Mouse (Mus musculus) liver, postnatal 0 days (tissue): ENCODE data around the gene Kcmf1. TPM values are rescaled to one million over a fixed set of nuclear protein-coding genes. Genes with fewer than 3 reads are reported as not detected.

Source experiments
- ATAC-seq: fragments of 200-750 bp; cut with Nextera tagmentation; 2 replicates; pipeline ENCODE4 v1.8.0; 2017; ENCODE audit warnings: mild to moderate bottlenecking, moderate library complexity
- DNase-seq: peaks from one replicate; pipeline ENCODE4 v3.0.0-alpha.2; 2016
- H3K27ac ChIP-seq: fragments of 300-500 bp; sonication (generic); 2 replicates; pipeline ENCODE4 v1.5.1; 2014; ENCODE audit warnings: antibody characterized with exemption, moderate library complexity, mild to moderate bottlenecking, low read depth
- H3K27me3 ChIP-seq: fragments of 300-500 bp; sonication (generic); 2 replicates; pipeline ENCODE4 v1.6.1; 2014; ENCODE audit warnings: low read length, control low read depth, mixed read lengths; ENCODE audit not compliant: insufficient read depth
- H3K36me3 ChIP-seq: fragments of 300-500 bp; sonication (generic); replicated peaks from 2 replicates; pipeline ENCODE4 v1.6.1; 2014; ENCODE audit warnings: mild to moderate bottlenecking, control low read depth, low read length, moderate library complexity, mixed read lengths; ENCODE audit not compliant: insufficient read depth
- H3K4me1 ChIP-seq: fragments of 300-500 bp; sonication (generic); 2 replicates; pipeline ENCODE4 v1.6.1; 2014; ENCODE audit warnings: antibody characterized with exemption, mild to moderate bottlenecking, control low read depth; ENCODE audit not compliant: insufficient read depth
- H3K4me2 ChIP-seq: fragments of 300-500 bp; sonication (generic); 2 replicates; pipeline ENCODE4 v1.6.1; 2014; ENCODE audit warnings: low read depth, mild to moderate bottlenecking, low read length, moderate library complexity, mixed read lengths
- H3K4me3 ChIP-seq: fragments of 300-500 bp; sonication (generic); 2 replicates; pipeline ENCODE4 v1.5.1; 2014; ENCODE audit warnings: low read depth, low read length
- H3K9ac ChIP-seq: fragments of 300-500 bp; sonication (generic); replicated peaks from 2 replicates; pipeline ENCODE4 v1.6.1; 2014; ENCODE audit warnings: mild to moderate bottlenecking, moderate library complexity
- H3K9me3 ChIP-seq: fragments of 300-500 bp; sonication (generic); 2 replicates; pipeline ENCODE4 v1.6.1; 2016; ENCODE audit warnings: mild to moderate bottlenecking, control low read depth, low read length, mixed read lengths
- CTCF ChIP-seq: sonication (generic); IDR thresholded peaks from 2 replicates; pipeline ENCODE4 v1.5.1; 2016; ENCODE audit warnings: antibody characterized with exemption, low read depth
- EP300 ChIP-seq: IDR thresholded peaks from 2 replicates; pipeline ENCODE4 v1.6.1; 2016; ENCODE audit warnings: antibody characterized with exemption, low read depth, mild to moderate bottlenecking
- WGBS: fragments of 180-500 bp; shearing (Covaris S2); extraction: QIAGEN DNeasy Blood & Tissue Kit; methylation state at CpG from one replicate; pipeline ENCODE4 v1.1.7; 2014; ENCODE audit not compliant: insufficient replicate concordance; 5-methylcytosine and 5-hydroxymethylcytosine counted together
- polyA plus RNA-seq: library from polyadenylated mRNA; unstranded; fragments of >200 nt; fragmentation: Nextera tagmentation; extraction: Ambion mirVana; gene quantifications from 2 replicates; pipeline ENCODE4 v1.2.1, GENCODE M21; 2015

Kcmf1 gene
- polyA plus RNA-seq, 1 experiment from 2014 or later = 32.9 TPM

DNA sequence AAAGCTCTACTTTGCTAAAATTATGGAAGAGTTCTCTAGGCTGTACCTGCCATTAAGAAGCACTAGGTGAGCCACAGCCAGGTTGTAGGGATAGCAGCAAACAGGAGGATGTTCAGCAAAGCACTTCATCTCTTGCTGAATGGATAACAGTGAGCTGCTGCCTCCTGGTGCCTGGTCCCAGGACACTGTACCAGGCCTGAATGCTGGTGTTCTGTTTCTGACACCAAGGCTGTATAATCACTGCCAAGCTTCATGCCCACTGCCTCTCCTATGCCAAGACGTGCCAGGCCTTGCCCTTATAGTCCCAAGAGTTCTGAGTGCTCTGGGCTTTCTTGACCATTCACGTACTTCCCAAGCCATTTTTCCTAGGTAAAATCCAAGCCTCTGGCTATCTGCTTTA lies 8.5 kb downstream of the Kcmf1 start:
- TF ChIP-seq CTCF = 0 out of 2 replicates have a peak, but pooled peaks have one; percentile 22
- TF ChIP-seq EP300 = no peak
- ATAC-seq (no peak), DNase-seq (no peak)
- Histone ChIP-seq H3K27ac (no peak overlapping the region), H3K9ac (no peak overlapping the region), H3K27me3 (no peaks in the 10 kb centered on the region), H3K4me3 (no peak overlapping the region), H3K4me1 (peaks cover 19% of the 10 kb centered on the region), H3K9me3 (no peaks in the 10 kb centered on the region), H3K4me2 (no peak overlapping the region), H3K36me3 (0 out of 2 replicates have a peak, but pooled peaks cover 8% of the 10 kb centered on the region)
- 86% methylated on average over 2 of the region's 2 CpGs for WGBS

DNA sequence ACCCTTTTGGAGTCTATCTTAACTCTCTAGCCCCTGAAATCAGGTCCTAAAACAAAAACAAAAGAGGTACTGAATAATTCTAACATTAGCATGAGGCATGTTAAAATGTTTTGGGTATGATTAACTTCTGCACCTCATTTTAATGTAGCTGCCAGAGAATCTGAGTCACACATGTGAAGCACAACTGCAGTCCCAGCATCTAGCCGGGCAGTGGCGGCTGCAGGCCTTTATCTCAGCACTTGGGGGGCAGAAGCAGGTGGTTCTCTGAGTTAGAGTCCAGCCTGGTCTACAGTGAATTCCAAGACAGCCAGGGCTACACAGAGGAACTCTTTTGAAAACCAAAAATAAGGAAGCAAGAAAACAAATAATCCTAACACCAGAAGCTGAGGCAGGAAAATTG lies 11.1 kb downstream of the Kcmf1 start:
- Histone ChIP-seq H3K4me2 (no peak overlapping the region), H3K4me3 (no peak overlapping the region), H3K4me1 (peaks cover 15% of the 10 kb centered on the region), H3K27ac (no peak overlapping the region), H3K9me3 (no peaks in the 10 kb centered on the region), H3K27me3 (no peaks in the 10 kb centered on the region), H3K36me3 (0 out of 2 replicates have a peak, but pooled peaks cover 4% of the 10 kb centered on the region), H3K9ac (no peak overlapping the region)
- TF ChIP-seq EP300 (no peak), CTCF (no peak)
- DNase-seq (no peak), ATAC-seq (no peak)
- 79% methylated on average over 2 of the region's 2 CpGs for WGBS

DNA sequence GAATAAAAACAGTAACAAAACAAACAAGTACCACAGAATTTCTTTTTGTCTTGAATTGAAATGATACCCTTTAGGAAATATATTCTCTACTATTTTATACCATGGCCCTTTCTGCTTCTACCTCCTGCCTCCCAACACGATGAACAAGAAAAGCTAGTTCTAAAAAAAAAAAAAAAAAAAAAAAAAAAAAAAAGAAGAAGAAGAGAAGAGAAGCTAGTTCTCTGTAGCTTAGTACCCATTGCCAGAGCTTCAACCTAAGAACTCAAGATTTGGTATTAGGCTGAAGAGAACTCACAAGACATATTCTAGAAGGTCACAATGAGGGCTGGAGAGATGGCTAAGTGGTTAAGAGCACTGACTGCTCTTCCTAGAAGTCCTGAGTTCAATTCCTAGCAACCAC lies 14.5 kb downstream of the Kcmf1 start:
- H3K9me3 ChIP-seq = no peaks in the 10 kb centered on the region
- H3K4me3 ChIP-seq = no peak overlapping the region
- 54% methylated on average over 1 of the region's 1 CpGs for WGBS
- H3K4me1 ChIP-seq = peaks cover 39% of the 10 kb centered on the region
- no peaks in the 10 kb centered on the region for H3K27me3 ChIP-seq
- H3K4me2 ChIP-seq = no peak overlapping the region
- DNase-seq (no peak), ATAC-seq (no peak)
- TF ChIP-seq CTCF = no peak
- no peak for TF ChIP-seq EP300
- no peak overlapping the region for H3K27ac ChIP-seq
- no peak overlapping the region for H3K9ac ChIP-seq
- H3K36me3 ChIP-seq = 0 out of 2 replicates have a peak, but pooled peaks cover 4% of the 10 kb centered on the region

DNA sequence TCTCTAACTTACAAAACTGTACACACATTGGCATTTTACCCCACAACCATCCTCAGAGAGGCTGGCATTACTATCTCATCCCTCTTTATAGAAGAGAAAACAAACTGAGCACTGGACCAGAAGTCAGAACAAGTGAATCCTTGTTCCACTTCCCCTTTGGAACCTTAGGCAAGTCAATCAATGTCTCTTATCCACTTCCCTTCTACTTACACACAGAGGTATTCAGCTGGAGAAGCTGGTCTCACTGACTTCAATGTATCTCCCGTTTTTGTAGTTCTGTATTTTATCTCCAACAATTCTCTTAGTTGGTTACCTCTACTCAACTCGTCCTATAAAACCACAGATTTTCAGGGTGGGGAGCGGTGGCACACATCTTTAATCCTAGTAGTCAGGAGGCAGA lies 15.0 kb downstream of the Kcmf1 start:
- peaks cover 40% of the 10 kb centered on the region for H3K4me1 ChIP-seq
- no peak overlapping the region for H3K9ac ChIP-seq
- H3K4me3 ChIP-seq = no peak overlapping the region
- ATAC-seq = no peak
- WGBS = 45% methylated on average over 3 of the region's 3 CpGs
- H3K9me3 ChIP-seq = no peaks in the 10 kb centered on the region
- peaks cover 4% of the 10 kb centered on the region; the same call in 1 of the 2 replicates for H3K36me3 ChIP-seq
- no peak for TF ChIP-seq EP300
- no peak for TF ChIP-seq CTCF
- DNase-seq = no peak
- H3K27ac ChIP-seq = no peak overlapping the region
- H3K4me2 ChIP-seq = no peak overlapping the region
- H3K27me3 ChIP-seq = no peaks in the 10 kb centered on the region

DNA sequence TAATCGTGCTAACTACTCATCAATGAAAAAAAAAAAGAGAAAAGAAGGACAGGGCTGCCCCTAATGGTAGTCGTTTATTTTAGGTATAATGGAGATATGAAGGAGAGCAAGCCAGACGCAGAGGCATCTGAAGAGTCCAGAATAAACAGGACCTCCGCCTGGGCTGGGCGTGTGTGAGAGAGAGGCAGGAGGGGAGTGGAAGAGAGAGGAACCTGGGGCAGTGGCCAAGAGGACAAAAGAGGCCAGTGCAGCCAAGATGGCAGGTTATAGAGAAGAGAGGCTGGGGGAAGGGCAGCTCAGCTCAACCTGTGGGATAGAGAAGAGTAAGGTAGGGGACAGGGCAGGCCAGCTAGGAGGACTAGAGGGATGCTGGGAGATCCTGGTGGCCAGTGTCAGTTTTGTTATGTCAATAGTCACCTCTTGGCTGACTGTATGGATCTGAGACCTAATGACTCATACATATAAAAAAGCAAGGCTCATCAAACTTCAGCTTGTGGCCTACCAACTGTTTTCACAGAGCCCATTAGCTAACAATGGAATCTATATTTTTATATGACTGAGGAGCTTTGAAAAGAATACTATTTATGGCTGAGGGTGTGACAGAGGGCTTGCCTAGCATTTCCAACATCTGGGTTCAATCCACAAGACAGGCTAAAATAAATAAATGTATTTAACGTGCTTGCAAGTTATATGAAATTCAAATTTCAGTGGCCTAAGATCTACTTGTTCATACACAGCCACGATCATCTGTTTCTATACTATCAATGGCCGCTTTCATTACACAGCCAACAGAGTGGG lies 16.9 kb downstream of the Kcmf1 start:
- Histone ChIP-seq H3K9me3 (no peaks in the 10 kb centered on the region), H3K4me2 (no peak overlapping the region), H3K9ac (no peak overlapping the region), H3K4me3 (no peak overlapping the region), H3K36me3 (peaks cover 4% of the 10 kb centered on the region; the same call in 1 of the 2 replicates), H3K27me3 (no peaks in the 10 kb centered on the region), H3K27ac (no peak overlapping the region), H3K4me1 (peaks cover 42% of the 10 kb centered on the region)
- WGBS = 78% methylated on average over 8 of the region's 8 CpGs
- TF ChIP-seq EP300 (no peak), CTCF (no peak)
- ATAC-seq (peak; percentile 29; the same call in 1 of the 2 replicates), DNase-seq (no peak)

DNA sequence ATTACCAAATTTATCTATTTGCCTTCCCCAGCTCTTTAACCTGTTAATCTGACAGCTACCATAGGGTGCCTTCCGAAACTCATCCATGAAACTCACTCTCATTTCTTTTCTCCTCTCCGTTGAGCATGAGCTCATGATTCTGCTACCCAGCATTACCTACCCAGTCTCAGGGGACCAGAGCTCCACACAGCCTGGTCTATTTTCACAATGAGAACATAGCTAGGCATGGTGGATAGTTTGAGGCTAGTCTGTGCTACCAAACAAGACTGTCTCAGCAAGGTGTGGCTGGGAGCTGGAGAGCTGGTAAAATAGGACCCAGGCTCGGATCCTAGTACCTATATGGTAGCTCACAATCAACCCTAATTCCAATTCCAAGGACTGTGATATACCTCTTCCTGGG lies 17.6 kb downstream of the Kcmf1 start:
- no peaks in the 10 kb centered on the region for H3K9me3 ChIP-seq
- H3K4me1 ChIP-seq = peaks cover 42% of the 10 kb centered on the region
- H3K27ac ChIP-seq = no peak overlapping the region
- H3K4me2 ChIP-seq = no peak overlapping the region
- DNase-seq (no peak), ATAC-seq (no peak)
- no peak overlapping the region for H3K9ac ChIP-seq
- H3K36me3 ChIP-seq = no peaks in the 10 kb centered on the region; the same call in 1 of the 2 replicates
- H3K4me3 ChIP-seq = no peak overlapping the region
- TF ChIP-seq EP300 = no peak
- TF ChIP-seq CTCF = no peak
- H3K27me3 ChIP-seq = no peaks in the 10 kb centered on the region
- WGBS = 83% methylated on average over 3 of the region's 3 CpGs
